In genomic region chr17:68177835-68178234, GRCm38 (mm10) we compare ENCODE assay signal across 8 mouse cellular contexts.
DNase-seq lines count a peak whose midpoint lies in the region; ATAC-seq and TF ChIP-seq lines count a peak whose summit lies in the region.

No protein-coding gene starts in this region.

- no peak overlapping the region for H3K4me2 ChIP-seq in hindbrain, embryonic 14.5 days (replicated peaks)
- no peak overlapping the region for H3K4me2 ChIP-seq in hindbrain, embryonic 13.5 days
- H3K4me2 ChIP-seq in liver, postnatal 0 days (ENCODE audit: low read depth, low read length): no peak overlapping the region

- no peak for TF ChIP-seq EP300 in liver, postnatal 0 days (IDR thresholded peaks at IDR 0.05; ENCODE audit: low read depth)

- no peak overlapping the region for H3K9ac ChIP-seq in hindbrain, embryonic 14.5 days
- H3K9ac ChIP-seq in hindbrain, embryonic 13.5 days: no peak overlapping the region
- H3K9ac ChIP-seq in liver, postnatal 0 days (replicated peaks): no peak overlapping the region

- no peaks in the 10 kb centered on the region for H3K36me3 ChIP-seq in hindbrain, embryonic 14.5 days (replicated peaks; ENCODE audit: control insufficient read depth, insufficient read depth)
- H3K36me3 ChIP-seq in hindbrain, embryonic 13.5 days: no peaks in the 10 kb centered on the region
- H3K36me3 ChIP-seq in liver, postnatal 0 days (replicated peaks; ENCODE audit: insufficient read depth, low read length): no peaks in the 10 kb centered on the region

- H3K9me3 ChIP-seq in hindbrain, embryonic 14.5 days (ENCODE audit: control insufficient read depth, low read length): no peaks in the 10 kb centered on the region
- no peaks in the 10 kb centered on the region for H3K9me3 ChIP-seq in hindbrain, embryonic 13.5 days
- H3K9me3 ChIP-seq in liver, postnatal 0 days (ENCODE audit: low read length): no peaks in the 10 kb centered on the region

- H3K27me3 ChIP-seq in hindbrain, embryonic 14.5 days (ENCODE audit: control insufficient read depth, insufficient read depth, low read length): no peaks in the 10 kb centered on the region
- H3K27me3 ChIP-seq in hindbrain, embryonic 13.5 days: no peaks in the 10 kb centered on the region
- no peaks in the 10 kb centered on the region for H3K27me3 ChIP-seq in liver, postnatal 0 days (ENCODE audit: insufficient read depth, low read length)

- no peak overlapping the region for H3K27ac ChIP-seq in hindbrain, embryonic 14.5 days
- no peak overlapping the region for H3K27ac ChIP-seq in hindbrain, embryonic 13.5 days
- no peak overlapping the region for H3K27ac ChIP-seq in liver, postnatal 0 days (ENCODE audit: low read depth)

- no peak overlapping the region for H3K4me3 ChIP-seq in hindbrain, embryonic 14.5 days (replicated peaks; ENCODE audit: low read length)
- no peak overlapping the region for H3K4me3 ChIP-seq in hindbrain, embryonic 13.5 days
- no peak overlapping the region for H3K4me3 ChIP-seq in liver, postnatal 0 days (ENCODE audit: low read depth, low read length)

- no peaks in the 10 kb centered on the region for H3K4me1 ChIP-seq in hindbrain, embryonic 14.5 days (replicated peaks; ENCODE audit: control insufficient read depth, insufficient read depth, low read length)
- no peaks in the 10 kb centered on the region for H3K4me1 ChIP-seq in hindbrain, embryonic 13.5 days (replicated peaks)
- H3K4me1 ChIP-seq in liver, postnatal 0 days (ENCODE audit: insufficient read depth): no peaks in the 10 kb centered on the region

- peak; percentile 63 for DNase-seq in hindbrain, embryonic 14.5 days (ENCODE audit: low spot score)
- DNase-seq in MN1 (ENCODE audit: low spot score): peak; percentile 16
- peak; percentile 86 for DNase-seq in adrenal gland, postnatal 14 days
- DNase-seq in kidney, adult 8-10 months: peak; percentile 7 to 43
- peak; percentile 47 for DNase-seq in liver, postnatal 0 days
- DNase-seq in testis, postnatal 14 days (ENCODE audit: low spot score): peak; percentile 18

- TF ChIP-seq CTCF in liver, postnatal 0 days (IDR thresholded peaks at IDR 0.05; ENCODE audit: low read depth): peak; percentile 57

- 33% methylated on average over 2 of the region's 2 CpGs for WGBS in hindbrain, embryonic 14.5 days
- 33% methylated on average over 2 of the region's 2 CpGs for WGBS in hindbrain, embryonic 13.5 days
- WGBS in liver, postnatal 0 days (ENCODE audit: insufficient replicate concordance): 33% methylated on average over 2 of the region's 2 CpGs

- no peak for ATAC-seq in hindbrain, embryonic 14.5 days (ENCODE audit: low FRiP score)
- ATAC-seq in hindbrain, embryonic 13.5 days (ENCODE audit: low FRiP score): no peak
- no peak for ATAC-seq in liver, postnatal 0 days
- ATAC-seq in CD4-positive, CD25-positive, alpha-beta regulatory T cell, adult 4 months: no peak

Comparison
In these comparisons a context has a peak if more than half of its experiments do, and no peak if none do; other contexts are left out.
1. DNase-seq: peak in every context shown above with its lines; median percentile 86 in adrenal gland, postnatal 14 days; 63 in hindbrain, embryonic 14.5 days; 47 in liver, postnatal 0 days; 25 in kidney, adult 8-10 months; 18 in testis, postnatal 14 days; 16 in MN1.